Mouse (Mus musculus): ENCODE results near the gene Ttc32. TPM values are rescaled to one million over a fixed set of nuclear protein-coding genes. Genes with fewer than 3 reads are reported as not detected.
A peak's percentile ranks its signal among the peaks of the same experiment; 100 is the strongest.

Ttc32 gene
- polyA plus RNA-seq, 1 experiment from 2014 or later = 18.9 TPM

- no peaks in the 10 kb centered on the region for H3K9me3 ChIP-seq (replicated peaks; ENCODE audit: control insufficient read depth, low read length)
- peak; percentile 67 for ATAC-seq (replicated peaks; ENCODE audit: extremely low read depth, insufficient read depth, low FRiP score)
- no peak overlapping the region for H3K4me3 ChIP-seq (ENCODE audit: low read length)
- H3K9ac ChIP-seq (ENCODE audit: low read length) = no peak overlapping the region
- H3K4me1 ChIP-seq (ENCODE audit: control insufficient read depth, insufficient read depth, low read length) = no peaks in the 10 kb centered on the region
- 71% methylated on average over 3 of the region's 3 CpGs for WGBS
- no peak overlapping the region for H3K27ac ChIP-seq (ENCODE audit: low read length)
- H3K36me3 ChIP-seq (ENCODE audit: control insufficient read depth, insufficient read depth) = no peaks in the 10 kb centered on the region
- no peak overlapping the region for H3K4me2 ChIP-seq (ENCODE audit: low read depth, low read length)
- H3K27me3 ChIP-seq (ENCODE audit: control insufficient read depth, insufficient read depth, low read length) = no peaks in the 10 kb centered on the region
Observed at GRCm38 (mm10) chr12:9077554-9078125, 47.8 kb downstream of the Ttc32 start.

- ATAC-seq (replicated peaks; ENCODE audit: extremely low read depth, insufficient read depth, low FRiP score) = no peak
- Histone ChIP-seq H3K9me3 (replicated peaks; ENCODE audit: control insufficient read depth, low read length) (no peaks in the 10 kb centered on the region), H3K27ac (ENCODE audit: low read length) (no peak overlapping the region), H3K27me3 (ENCODE audit: control insufficient read depth, insufficient read depth, low read length) (no peaks in the 10 kb centered on the region), H3K36me3 (ENCODE audit: control insufficient read depth, insufficient read depth) (no peaks in the 10 kb centered on the region), H3K4me1 (ENCODE audit: control insufficient read depth, insufficient read depth, low read length) (0 out of 2 replicates have a peak, but pooled peaks cover 5% of the 10 kb centered on the region), H3K4me3 (ENCODE audit: low read length) (no peak overlapping the region), H3K4me2 (ENCODE audit: low read depth, low read length) (no peak overlapping the region), H3K9ac (ENCODE audit: low read length) (no peak overlapping the region)
- 76% methylated on average over 7 of the region's 7 CpGs for WGBS
Observed at GRCm38 (mm10) chr12:9090226-9090625, 60.4 kb downstream of the Ttc32 start.

Other genes with a start within 250 kb of the Ttc32 start
- 283 and 313 TPM in 2 replicates for gene Laptm4a, start 108.3 kb upstream of the Ttc32 start, polyA plus RNA-seq (2015; fragmentation: Nextera tagmentation; extraction: Ambion mirVana)
- 0.54 and 0.63 TPM in 2 replicates for gene Matn3, start 82.1 kb upstream of the Ttc32 start, polyA plus RNA-seq (2015; fragmentation: Nextera tagmentation; extraction: Ambion mirVana)
- gene Wdr35, start 56.1 kb upstream of the Ttc32 start, polyA plus RNA-seq (2015; fragmentation: Nextera tagmentation; extraction: Ambion mirVana) = 14.4 and 14.7 TPM in 2 replicates

Data from heart, embryonic 16.5 days (tissue).